Mouse (Mus musculus) liver, adult (tissue): ENCODE data around the gene Utp14b.

ENCODE experiments used
- GATA4 ChIP-seq: IDR thresholded peaks from 2 replicates; pipeline ENCODE4 v1.6.1; 2014; ENCODE audit warnings: mild to moderate bottlenecking, low read length; ENCODE audit not compliant: insufficient replicate concordance

The Utp14b gene

DNA sequence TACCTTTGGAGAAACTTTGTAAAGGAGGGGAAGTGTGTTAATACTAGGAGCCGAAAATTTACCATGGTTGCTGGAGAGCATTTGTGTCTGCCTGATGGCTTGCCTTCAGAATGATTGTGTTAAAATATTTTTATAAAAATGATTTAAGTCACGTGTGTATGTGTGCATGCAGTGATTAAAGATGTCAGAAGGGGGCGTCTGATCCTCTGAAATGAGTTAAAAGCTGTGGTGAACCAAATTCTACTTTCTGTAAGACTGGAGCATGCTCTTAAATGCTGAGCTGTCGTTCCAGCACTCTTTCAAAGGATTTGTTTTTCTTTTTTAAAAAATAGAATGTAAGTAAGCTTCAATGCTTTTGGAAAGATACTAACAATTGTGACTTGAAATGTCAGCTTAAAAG is 49.4 kb downstream of the Utp14b start:
- no peak for TF ChIP-seq GATA4

DNA sequence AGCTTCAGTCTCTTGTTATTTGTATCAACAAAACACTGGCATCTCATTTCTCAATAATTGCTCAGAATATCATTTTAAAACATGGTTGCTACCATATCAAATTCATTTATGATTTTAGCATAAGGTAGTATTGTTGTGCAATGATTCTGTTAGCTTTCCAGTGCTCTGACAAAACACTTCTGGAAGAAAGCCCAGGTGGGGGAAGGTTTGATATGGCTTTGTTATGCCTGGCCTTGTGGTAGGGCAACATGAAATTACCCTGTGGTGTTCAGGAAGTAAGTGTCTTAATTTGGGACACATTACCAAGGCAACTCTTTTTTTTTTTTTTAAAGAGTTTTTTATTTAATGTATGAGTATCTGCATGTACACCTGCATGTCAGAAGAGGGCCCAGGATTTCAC is 52.2 kb downstream of the Utp14b start:
- no peak for TF ChIP-seq GATA4

DNA sequence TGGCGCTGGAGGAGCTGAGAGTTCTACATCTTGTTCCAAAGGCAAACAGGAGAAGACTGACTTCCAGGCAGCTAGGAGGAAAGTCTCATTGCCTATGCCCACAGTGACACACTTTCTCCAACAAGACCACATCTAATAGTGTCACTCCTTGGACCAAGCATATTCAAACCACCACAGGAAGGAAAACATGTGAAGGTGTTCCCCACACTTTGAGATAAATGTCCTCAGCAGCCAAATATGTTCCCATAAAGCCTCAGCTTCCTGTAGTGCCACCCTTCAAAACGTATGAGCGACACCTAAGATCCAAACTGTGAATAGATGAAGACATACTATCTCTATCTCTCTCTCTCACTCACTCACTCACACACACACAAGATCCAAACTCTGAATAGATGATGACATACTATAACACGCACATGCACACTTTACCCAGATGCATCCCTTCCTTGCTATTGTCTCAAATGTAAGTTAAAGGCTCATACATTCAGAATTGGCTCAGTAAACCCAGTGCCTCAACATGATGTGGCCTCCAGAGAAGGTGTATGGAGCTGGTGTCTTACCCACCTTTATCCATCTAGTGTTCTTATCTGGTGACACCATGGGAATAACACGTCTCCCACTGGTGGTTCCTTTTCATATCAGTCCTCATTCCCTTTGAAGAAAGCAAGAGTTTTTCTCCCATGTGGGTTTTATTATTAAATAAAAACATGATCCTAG is 52.9 kb downstream of the Utp14b start:
- no peak for TF ChIP-seq GATA4
